Mouse (Mus musculus) adrenal gland, adult 8-10 months (tissue): ENCODE data around the gene Ccdc92b. TPM values are rescaled to one million over a fixed set of nuclear protein-coding genes. Genes with fewer than 3 reads are reported as not detected.
"Not testable (repeated sequence)": the region's sequence is repeated elsewhere in the genome, so short reads cannot be mapped to it uniquely, and the experiment has no call there.

Source experiments
- DNase-seq: peaks from one replicate; pipeline ENCODE4 v3.0.0; 2022
- total RNA-seq, 4 experiments: library from RNA; stranded (reverse); gene quantifications; 2 replicates each; pipeline ENCODE4 v1.2.4; 2022

Ccdc92b gene
- total RNA-seq = 1 to 10 TPM; 3.9 to 7.0 (median 4.5) TPM

DNA sequence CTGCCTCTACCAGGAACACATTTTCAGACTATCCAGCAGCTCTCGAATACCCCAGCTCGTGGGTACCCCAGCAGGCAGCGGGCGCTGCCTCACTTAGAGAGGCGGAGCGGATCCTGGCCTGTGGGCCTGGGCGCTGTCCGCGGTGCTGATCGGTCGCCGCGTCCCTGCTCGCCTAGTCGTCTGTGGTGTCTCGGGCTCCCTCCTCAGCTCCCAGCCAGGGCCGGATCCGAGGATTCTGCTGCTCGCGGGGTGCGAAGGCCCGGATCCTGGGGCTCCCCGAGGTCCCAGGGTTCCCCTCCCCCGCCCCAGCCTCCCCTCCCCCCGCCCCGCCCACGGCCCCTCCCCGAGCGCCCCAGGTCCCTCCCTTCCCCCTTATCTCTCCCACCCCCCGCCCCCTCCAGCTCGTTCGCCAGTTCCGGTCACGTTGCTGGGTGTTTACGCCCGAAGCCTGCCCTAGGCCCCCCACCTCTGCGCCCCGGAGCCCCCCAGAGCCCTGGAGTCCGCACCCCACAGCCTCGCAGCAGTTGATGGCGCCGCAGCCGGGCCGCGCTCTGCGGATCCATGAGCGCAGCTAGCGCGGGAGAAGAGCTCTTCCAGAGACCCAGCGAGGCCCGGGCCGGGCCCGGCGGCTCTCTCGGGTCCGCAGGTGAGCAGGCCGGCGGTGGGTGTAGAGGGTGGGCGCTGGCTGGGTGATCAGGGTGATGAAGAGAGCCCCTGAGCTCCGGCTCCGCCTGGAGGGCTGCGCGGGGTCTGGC is at the start of gene Ccdc92b:
Gene Ccdc92b, plus strand, starts transcription at position 405 of the 755 bp plus-strand sequence.
- peak; percentile 63 for DNase-seq

- no peak for DNase-seq
These were observed 49.7 kb upstream of the Ccdc92b start for GRCm38 (mm10) chr11:74569735-74570134.

- DNase-seq = peak; percentile 25
These were observed 46.8 kb upstream of the Ccdc92b start for GRCm38 (mm10) chr11:74572459-74573061.

- DNase-seq = no peak
These were observed 44.5 kb upstream of the Ccdc92b start for GRCm38 (mm10) chr11:74574768-74575434.

GRCm38 (mm10) chr11:74575940-74576339 is 43.5 kb upstream of the Ccdc92b start:
- no peak for DNase-seq

- DNase-seq = no peak
These were observed 42.3 kb upstream of the Ccdc92b start for GRCm38 (mm10) chr11:74577068-74577467.

DNA sequence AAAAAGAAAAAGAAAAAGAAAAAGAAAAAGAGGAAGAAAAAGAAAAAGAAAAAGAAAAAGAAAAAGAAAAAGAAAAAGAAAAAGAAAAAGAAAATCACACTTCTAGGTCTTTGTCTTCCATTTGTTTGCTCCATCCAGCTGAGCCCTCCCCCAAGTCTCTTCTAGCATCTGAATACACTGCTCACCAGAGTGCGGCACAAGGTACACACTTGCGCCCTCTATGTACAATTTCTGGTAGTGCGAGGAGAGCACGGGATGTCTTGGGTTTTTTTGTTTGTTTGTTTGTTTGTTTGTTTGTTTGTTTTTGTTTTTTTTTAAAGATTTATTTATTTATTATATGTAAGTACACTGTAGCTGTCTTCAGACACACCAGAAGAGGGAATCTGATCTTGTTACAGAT is 38.1 kb upstream of the Ccdc92b start:
- DNase-seq = not testable (repeated sequence)

- DNase-seq = no peak
These were observed 36.9 kb upstream of the Ccdc92b start for GRCm38 (mm10) chr11:74582464-74582863.

- no peak for DNase-seq
These were observed 35.5 kb upstream of the Ccdc92b start for GRCm38 (mm10) chr11:74583824-74584349.

DNA sequence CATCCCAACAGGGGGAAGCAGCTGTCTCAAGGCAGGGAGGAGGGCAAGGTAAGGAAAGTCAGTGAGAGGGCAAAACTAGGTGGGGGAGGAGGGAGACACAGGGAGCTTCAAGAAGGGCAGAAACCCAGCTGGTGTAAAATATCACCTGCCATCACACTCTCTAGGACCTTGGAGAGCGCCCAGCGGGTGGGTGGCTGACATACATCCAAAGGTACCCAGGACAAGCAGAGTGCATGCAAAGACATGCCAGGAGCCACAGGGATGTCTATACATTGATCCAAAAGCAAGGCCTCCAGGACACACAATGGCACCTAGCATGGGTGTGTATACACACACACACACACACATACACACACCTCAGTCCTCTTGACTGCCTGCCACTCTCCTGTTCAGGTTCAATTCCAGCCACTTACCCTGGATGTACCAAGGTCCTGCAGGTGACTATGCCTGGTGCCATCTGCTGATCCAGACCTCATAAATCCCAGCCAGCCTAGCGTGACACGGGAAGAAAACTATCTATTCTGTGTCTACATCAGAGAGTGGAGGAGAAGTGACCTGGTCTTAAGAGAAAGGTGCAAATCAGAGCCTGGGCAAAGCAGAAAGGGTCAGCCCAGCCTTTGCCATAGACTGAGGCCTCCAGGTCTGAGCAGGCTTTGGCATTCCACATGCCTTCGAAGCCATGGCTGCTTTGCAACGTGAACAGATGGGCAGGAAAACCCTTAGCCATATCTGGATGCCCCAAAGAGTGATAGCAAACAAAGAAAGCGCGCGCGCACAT is 34.3 kb upstream of the Ccdc92b start:
- no peak for DNase-seq

- DNase-seq = no peak
These were observed 33.0 kb upstream of the Ccdc92b start for GRCm38 (mm10) chr11:74586401-74586800.

GRCm38 (mm10) chr11:74589401-74590238 is 29.8 kb upstream of the Ccdc92b start:
- DNase-seq = no peak

DNA sequence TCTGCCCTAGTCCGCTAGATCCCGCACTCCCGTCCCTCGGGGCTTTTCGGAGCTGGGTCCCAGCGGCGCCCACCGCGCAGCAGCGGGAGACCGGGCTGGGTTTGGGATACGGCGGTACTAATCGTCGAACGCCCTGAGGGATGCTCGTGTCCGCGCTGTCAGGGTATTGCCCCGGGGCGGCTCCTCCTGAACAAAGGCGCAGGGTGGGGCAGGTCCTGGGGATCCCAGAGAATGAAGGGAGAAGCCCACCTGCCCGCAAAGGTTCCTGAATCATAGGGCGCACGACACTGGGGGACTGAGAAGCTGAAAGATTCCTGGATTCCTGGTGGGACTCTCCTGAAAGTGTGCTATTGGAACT is 29.2 kb upstream of the Ccdc92b start:
- DNase-seq = no peak

GRCm38 (mm10) chr11:74590691-74591090 is 28.7 kb upstream of the Ccdc92b start:
- no peak for DNase-seq

DNA sequence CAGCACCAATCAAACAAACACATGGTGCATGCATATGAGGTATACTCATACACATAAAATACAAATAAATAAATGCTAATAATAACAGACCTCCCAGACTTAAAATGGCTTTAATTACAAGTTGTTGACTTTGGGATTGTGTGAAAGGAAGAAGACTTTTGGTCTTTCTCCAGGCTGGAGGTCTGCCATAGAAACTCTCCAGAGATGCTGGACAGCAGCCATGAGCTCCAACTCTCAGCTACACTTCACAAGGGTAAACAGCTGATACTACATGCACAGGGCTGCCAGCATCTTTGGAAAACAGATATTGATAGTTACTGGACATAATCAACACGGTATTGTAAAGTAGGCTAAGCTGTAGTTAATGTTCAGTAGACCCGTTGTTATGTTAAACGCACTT is 27.2 kb upstream of the Ccdc92b start:
- no peak for DNase-seq

DNA sequence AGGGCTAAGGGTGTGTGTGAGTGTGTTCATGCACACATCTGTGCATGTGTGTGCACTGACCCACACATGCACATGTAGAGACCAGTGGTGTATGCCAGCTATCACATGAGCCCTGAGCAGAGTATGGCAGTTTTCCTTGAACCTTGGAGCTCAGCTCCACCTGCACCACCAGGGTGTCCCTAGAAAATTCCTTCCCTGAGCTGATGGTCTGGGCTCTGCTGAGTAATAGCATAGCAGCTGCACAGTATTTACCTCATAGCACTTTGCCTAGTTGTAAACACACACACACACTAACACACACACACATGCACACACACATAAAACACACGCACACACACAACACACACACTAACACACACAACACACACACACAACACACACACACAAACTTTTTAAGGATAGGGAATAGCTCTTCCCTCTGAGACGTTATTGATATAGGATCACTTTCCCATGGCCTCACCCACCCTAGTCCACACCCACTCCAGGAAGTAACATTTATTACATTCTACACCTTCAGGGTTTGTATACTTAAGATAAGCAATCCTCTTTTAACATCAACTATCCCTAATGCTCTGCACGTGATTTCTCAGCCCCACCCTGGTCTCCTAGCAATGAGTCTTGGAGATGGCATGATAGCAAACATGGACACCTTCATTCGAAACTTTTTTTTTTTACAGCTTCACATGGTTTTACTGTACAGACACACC is 22.0 kb upstream of the Ccdc92b start:
- no peak for DNase-seq

- no peak for DNase-seq
These were observed 21.4 kb upstream of the Ccdc92b start for GRCm38 (mm10) chr11:74597990-74598337.

- DNase-seq = no peak
These were observed 17.1 kb upstream of the Ccdc92b start for GRCm38 (mm10) chr11:74602286-74602685.

DNA sequence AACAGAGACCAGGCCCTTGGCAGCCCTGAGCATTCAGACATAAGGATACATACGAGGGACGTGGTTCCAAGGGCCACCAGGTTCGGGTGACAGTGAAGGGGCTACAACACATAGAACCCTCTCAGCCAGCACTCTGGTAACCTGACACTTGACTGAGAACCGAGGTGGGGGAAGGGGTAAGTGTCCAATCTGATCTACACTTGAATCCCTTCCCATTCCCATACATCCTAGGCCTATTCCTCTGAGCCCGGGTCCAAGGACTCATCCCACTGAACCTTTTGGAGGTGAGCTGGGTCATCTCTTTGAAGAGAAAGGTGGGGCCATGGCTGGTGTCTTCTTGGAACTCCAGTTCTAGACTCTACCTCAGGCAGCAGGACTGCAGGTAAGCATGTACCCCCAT is 9.3 kb upstream of the Ccdc92b start:
- DNase-seq = no peak

- no peak for DNase-seq
These were observed 8.7 kb upstream of the Ccdc92b start, which contains the start of gene Rap1gap2 for GRCm38 (mm10) chr11:74610545-74611176. Gene Rap1gap2 (minus strand): TSS chr11:74610915.

DNA sequence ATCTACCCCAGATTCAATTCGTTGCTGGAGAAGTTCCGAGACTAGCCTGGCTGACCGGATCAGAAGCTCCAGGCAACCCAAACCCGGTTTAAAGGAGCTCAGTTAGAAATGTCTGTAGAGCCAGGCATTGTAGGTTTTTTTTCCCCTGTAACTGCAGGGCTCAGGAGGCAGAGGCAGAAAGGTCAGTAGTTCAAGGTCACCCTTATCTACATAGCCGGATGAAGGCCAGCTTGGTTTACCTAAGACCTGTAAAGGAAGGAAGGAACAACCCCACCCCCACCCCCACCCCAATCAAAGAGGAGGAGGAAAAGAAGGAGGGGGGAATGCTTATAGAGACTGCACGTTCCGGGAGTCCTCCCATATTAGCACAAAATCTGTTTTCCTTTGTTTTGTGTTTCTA is 8.0 kb upstream of the Ccdc92b start:
- DNase-seq = no peak
